Mouse (Mus musculus): Measurements from ENCODE around the gene Ksr1.
"Not testable (repeated sequence)": the region's sequence is repeated elsewhere in the genome, so short reads cannot be mapped to it uniquely, and the experiment has no call there.

Ksr1 gene

GRCm38 (mm10) chr11:79005578-79006394, 140.4 kb downstream of the Ksr1 start:
- no peak for DNase-seq

- no peak for DNase-seq
Observed at GRCm38 (mm10) chr11:79003769-79004638, 142.2 kb downstream of the Ksr1 start.

- peak; percentile 29 for DNase-seq
Observed at GRCm38 (mm10) chr11:79003053-79003768, 143.0 kb downstream of the Ksr1 start.

GRCm38 (mm10) chr11:79002551-79002951, 143.7 kb downstream of the Ksr1 start:
- DNase-seq = no peak

GRCm38 (mm10) chr11:79001871-79002270, 144.3 kb downstream of the Ksr1 start:
- no peak for DNase-seq

GRCm38 (mm10) chr11:78999118-78999517, 147.1 kb downstream of the Ksr1 start:
- no peak for DNase-seq

GRCm38 (mm10) chr11:78990875-78991543, 155.2 kb downstream of the Ksr1 start:
- not testable (repeated sequence) for DNase-seq

- DNase-seq = no peak
Observed at GRCm38 (mm10) chr11:78990096-78990495, 156.1 kb downstream of the Ksr1 start.

- DNase-seq = not testable (repeated sequence)
Observed at GRCm38 (mm10) chr11:78989206-78989605, 157.0 kb downstream of the Ksr1 start.

GRCm38 (mm10) chr11:78986311-78987002, 159.8 kb downstream of the Ksr1 start:
- DNase-seq = no peak

- DNase-seq = no peak
Observed at GRCm38 (mm10) chr11:78985505-78985904, 160.7 kb downstream of the Ksr1 start.

GRCm38 (mm10) chr11:78984483-78985177, 161.6 kb downstream of the Ksr1 start, which contains the start of gene Lgals9:
Lgals9 (minus strand) TSS chr11:78984946.
- peak; percentile 82 for DNase-seq

- no peak for DNase-seq
Observed at GRCm38 (mm10) chr11:78983539-78983938, 162.7 kb downstream of the Ksr1 start.

- no peak for DNase-seq
Observed at GRCm38 (mm10) chr11:78982513-78983291, 163.5 kb downstream of the Ksr1 start.

GRCm38 (mm10) chr11:78982042-78982441, 164.2 kb downstream of the Ksr1 start:
- DNase-seq = no peak

- DNase-seq = no peak
Observed at GRCm38 (mm10) chr11:78980083-78980634, 166.0 kb downstream of the Ksr1 start.

GRCm38 (mm10) chr11:78978176-78979019, 167.8 kb downstream of the Ksr1 start:
- no peak for DNase-seq

- DNase-seq = no peak
Observed at GRCm38 (mm10) chr11:78976731-78977510, 169.3 kb downstream of the Ksr1 start.
